Mouse (Mus musculus) megakaryocyte progenitor cell, adult 5-6 weeks (primary cell): ENCODE results near the gene U2af2. TPM values are rescaled to one million over a fixed set of nuclear protein-coding genes. Genes with fewer than 3 reads are reported as not detected.
"Not testable (repeated sequence)": the region's sequence is repeated elsewhere in the genome, so short reads cannot be mapped to it uniquely, and the experiment has no call there.

ENCODE experiments used
- ATAC-seq: replicated peaks from 2 replicates; pipeline ENCODE4 v1.8.0; 2016; ENCODE audit warnings: mild to moderate bottlenecking, moderate TSS enrichment, inconsistent platforms; ENCODE audit not compliant: poor library complexity
- total RNA-seq, 2 experiments: library from RNA; stranded (forward) in 1 of 2; stranded (reverse) in 1 of 2; fragments of 157-497, 149-512 nt in 1 of 2; fragments of 200-1000 nt in 1 of 2; gene quantifications; 2 replicates each; pipeline versions ENCODE4 v1.2.3 to v1.2.4; 2015 to 2017

Gene U2af2
- total RNA-seq (2015): 99.3 TPM in 2 replicates
- total RNA-seq (2017): 225 and 247 TPM in 2 replicates

DNA sequence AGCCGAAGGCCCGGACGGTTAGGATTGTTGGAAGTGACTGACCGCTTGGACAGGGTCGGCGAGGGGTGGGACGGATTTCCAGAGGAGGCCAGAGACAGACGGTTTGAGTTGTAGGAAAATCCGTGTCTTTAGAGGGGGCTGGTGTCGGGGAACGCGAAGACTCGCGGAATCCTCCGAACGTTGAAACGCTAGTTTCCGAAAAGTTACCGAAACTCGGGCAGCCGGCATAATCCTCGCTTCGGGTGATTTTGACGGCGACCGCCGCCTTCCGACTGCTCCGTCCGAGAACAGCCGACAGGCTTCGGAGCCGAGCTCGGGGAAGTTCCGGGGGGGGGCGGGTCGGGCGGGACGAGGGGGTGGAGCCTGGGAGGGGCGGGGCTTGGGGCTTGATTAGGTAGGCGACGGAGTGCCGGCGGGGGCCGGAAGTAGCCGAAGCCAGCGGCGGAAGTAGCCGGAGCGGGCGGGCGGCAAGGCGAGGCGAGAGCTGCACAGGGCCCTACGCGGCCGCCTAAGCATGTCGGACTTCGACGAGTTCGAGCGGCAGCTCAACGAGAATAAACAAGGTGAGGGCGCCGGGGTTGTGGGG is at the start of gene U2af2:
Gene U2af2 (plus strand): TSS at position 370 of the 586 bp plus-strand sequence.
- ATAC-seq: peak; percentile 33

DNA sequence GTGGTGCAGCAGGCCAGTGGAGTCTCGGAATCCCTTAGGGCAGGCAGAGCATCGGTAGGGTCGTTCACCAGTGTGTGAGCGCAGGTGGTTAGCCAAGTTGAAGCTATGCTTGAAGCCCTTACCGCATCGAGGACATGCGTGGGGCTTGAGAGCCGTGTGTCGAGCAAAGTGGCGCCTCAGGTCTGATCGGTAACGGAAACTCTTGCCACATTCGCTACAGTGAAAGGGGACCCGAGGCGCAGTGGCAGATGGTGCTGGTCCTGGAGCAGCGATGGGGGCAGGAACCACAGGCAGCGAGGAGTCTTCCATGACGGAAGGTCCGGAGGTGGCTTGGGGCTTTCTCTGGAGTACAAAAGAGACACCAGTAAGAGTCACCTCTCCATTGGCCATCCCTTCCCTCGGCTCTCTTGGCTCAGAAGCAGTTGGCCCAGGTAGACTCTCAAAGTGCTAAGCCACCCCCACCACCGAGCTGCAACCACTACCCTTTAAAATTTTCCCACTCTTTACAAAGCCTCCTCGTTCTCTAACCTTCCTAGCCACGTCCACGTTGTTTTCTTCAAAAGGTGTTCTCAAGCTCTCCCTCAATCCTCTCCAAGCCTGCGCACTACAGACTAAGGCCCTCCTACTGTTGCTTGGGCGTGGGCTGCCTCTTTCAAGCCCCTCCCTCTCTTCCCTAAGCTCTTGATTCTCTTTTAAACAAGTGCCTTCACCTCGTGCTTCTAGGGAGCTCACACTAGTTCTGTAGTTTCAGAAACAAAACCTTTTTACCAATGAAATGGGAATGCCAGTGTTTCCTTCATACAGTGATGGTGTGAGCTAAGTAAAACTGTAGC is 49.0 kb upstream of the U2af2 start:
- no peak for ATAC-seq

DNA sequence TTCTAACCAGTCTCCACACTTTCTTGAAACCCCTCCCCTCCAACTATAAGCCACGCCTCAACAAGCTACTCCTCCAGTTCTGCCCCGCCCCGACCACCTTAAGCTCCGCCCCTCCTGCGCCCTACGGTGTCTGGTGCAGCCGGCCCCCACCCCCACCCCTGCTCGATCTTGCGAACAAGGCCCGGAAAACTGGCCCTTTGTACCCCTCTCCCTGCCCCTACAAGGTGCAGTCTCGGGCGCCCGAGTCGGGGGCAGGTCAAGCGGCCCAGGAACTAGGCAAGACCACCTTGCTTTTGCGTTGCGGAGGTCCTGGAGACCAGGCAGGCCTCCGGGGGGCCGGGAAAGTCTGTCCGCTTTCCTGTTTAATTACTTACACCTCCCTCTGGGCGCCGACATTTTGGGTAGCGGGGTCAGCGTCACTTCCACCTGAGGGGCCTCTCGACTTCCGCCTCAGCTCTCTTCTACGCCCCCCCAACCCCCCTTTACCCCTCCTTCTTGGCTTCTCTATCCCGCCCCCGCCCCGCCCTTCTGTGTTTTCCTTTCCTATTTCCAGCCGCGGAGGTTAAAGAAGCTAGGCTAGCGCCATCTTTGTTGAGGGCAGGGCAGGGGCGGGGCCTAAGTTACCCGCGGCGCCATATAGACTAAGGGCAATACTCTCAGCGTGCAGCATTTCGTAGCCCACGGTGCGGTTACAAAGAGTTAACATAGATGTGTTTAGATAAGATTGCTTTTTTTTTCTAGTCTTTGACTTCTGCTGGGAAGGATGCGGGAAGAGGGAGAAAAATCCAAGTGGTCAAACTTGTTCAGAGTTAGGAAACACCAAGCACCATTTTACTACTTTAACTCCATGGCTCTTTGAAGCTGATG is 47.5 kb upstream of the U2af2 start, which contains the start of the genes Zfp524 and Fiz1:
Gene Zfp524 (plus strand): TSS at position 165 of the 867 bp plus-strand sequence.
Gene Fiz1 (minus strand): TSS at position 447 of the 867 bp plus-strand sequence.
- peak; percentile 67 for ATAC-seq

DNA sequence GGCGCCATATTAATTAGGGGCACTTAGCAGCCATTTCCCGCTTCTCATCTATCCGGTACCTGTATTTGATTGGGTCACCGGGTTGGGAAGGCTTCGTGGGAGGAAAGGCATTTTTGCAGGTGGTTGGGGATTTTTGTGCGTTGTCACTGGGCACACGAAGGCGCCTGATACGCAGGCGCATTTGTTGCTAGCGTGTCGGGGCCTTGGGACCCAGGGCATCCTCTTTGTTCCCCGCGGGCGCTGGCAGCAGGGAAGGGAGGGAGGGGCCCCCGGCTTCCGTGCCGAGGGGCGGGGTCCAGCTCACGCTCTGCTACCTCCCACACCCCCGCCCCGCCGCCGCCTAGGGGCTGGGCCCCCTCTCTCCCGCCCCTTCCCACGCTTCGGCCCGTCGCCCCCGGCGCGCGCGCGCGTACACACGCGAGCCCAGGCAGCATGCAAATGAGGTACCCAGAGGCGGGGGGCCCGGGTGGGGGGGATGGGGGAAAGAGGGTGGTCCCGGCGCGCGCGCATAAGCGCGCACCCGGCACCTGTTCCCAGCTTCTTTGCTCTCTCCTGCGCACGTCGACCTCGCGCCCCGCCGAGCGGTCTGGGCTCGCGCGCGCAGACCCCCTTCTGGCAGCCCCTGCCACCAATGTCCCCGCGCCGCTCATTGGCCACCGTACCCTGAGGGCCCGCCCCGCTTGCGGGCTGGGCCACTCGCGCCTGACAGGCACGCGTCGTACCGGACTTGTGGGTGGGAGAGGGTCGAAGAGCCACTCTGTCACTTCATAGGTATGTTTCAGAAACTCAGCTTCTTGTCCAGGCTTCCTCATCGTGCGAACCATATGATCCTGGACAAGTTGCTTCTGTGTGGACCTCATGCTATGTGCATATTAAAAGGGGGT is 46.6 kb upstream of the U2af2 start, which contains the start of gene Gm44973:
Gene Gm44973 (plus strand): TSS at position 379 of the 884 bp plus-strand sequence.
- ATAC-seq: peak; percentile 55

- ATAC-seq: no peak
These were observed 45.9 kb upstream of the U2af2 start for GRCm38 (mm10) chr7:5016057-5016456.

- ATAC-seq: no peak
These were observed 45.0 kb upstream of the U2af2 start for GRCm38 (mm10) chr7:5016920-5017319.

DNA sequence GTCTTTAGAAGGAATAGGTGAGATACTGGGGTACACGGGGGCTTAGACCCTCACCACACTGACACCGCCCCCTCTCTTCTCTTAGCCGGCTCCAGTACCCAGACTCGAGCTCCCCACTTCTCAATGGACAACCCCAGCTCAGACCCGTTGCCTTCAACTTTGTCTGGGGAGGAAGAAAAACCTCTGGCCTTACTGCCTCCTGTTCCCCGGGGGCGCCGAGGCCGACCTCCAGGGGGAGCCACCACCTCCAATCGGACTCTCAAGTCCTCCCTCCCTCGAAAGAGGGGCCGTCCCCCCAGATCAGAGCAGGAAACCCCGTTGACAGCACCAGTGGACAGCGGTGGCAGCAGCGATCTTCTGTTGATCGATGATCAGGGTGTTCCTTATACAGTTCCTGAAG is 44.6 kb upstream of the U2af2 start:
- ATAC-seq: no peak

- ATAC-seq: no peak
These were observed 44.0 kb upstream of the U2af2 start for GRCm38 (mm10) chr7:5017931-5018330.

DNA sequence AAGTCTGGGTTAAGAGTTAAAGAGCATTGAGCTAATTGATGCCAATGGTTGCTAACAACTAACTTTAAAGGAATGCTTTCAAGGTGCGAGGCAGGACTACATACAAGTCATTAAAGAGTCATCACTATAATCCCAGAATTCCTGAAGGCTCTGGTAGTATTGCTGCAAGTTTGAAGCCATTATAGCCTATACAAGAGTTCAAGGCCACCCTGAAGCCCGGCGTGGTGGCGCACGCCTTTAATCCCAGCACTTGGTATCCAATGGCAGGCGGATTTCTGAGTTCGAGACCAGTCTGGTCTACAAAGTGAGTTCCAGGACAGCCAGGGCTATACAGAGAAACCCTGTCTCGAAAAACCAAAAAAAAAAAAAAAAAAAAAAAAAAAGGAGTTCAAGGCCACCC is 42.4 kb upstream of the U2af2 start:
- ATAC-seq: not testable (repeated sequence)

DNA sequence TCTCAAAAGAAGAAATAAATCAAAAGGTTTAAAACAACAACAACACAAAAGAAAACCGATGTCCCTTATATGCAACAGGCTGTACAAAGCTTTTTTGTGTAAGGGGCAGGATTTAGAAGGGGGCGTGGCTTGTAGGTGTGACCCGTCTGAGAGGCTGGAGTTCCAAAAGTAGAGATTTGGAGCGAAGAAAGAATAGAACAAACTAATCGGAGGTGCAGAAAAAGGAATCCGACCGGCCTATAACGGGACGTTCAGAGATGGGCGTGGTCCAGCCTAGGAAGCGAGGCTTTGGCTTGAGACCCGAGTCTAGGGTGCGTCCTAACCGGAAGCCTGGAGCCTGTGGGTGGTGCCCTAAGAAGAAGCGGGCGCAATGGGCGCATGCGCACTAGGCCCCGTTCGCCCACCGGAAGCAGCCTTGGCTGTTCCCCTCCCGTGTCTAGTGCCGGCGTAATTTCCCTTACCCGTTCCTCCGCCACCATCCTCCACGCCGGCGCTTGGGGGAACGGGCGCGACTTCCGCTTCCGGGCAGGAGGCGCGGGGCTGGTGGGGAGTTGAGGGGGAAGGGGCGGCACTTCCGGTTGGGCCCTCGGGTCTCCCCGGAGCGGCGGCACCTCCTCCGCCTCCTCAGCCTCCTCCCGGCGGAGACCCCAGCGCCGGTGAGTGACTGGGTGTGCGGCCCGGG is 41.8 kb upstream of the U2af2 start, which contains the start of the genes Zfp865 and Ccdc106:
Gene Zfp865 (plus strand): TSS at position 377 of the 682 bp plus-strand sequence.
Gene Ccdc106 (plus strand): TSS at position 554 of the 682 bp plus-strand sequence.
- peak; percentile 79 for ATAC-seq

GRCm38 (mm10) chr7:5020685-5021084 is 41.3 kb upstream of the U2af2 start:
- ATAC-seq: 0 out of 2 replicates have a peak, but pooled peaks have one; percentile 5

GRCm38 (mm10) chr7:5021197-5021596 is 40.7 kb upstream of the U2af2 start:
- ATAC-seq: no peak

GRCm38 (mm10) chr7:5029543-5029942 is 32.4 kb upstream of the U2af2 start:
- no peak for ATAC-seq

GRCm38 (mm10) chr7:5029946-5030345 is 32.0 kb upstream of the U2af2 start:
- ATAC-seq: no peak

DNA sequence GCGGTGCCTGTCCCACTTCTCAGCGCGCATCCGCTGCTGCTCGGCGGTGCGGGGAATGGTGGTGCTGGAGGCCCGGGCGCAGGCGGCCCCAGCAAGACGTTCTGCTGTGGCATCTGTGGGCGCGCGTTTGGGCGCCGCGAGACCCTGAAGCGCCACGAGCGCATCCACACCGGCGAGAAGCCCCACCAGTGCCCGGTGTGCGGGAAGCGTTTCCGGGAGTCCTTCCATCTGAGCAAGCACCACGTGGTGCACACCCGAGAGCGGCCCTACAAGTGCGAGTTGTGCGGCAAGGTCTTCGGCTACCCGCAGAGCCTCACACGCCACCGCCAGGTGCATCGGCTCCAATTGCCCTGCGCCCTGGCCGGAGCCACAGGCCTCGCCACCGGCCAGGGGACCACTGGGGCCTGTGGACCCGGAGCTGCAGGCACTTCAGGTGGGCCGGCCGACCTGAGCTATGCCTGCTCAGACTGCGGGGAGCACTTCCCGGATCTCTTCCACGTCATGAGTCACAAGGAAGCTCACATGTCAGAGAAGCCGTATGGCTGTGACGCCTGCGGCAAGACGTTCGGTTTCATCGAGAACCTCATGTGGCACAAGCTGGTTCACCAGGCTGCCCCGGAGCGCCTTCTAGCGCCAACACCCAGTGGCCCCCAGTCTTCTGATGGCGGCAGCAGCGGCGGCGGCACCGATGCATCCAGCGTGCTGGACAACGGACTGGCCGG is 31.2 kb upstream of the U2af2 start:
- no peak for ATAC-seq

- no peak for ATAC-seq
These were observed 30.4 kb upstream of the U2af2 start for GRCm38 (mm10) chr7:5031496-5031895.

- ATAC-seq: no peak
These were observed 28.1 kb upstream of the U2af2 start, which contains the start of gene 4632433K11Rik for GRCm38 (mm10) chr7:5033818-5034217. 4632433K11Rik (plus strand) TSS chr7:5034118.

- no peak for ATAC-seq
These were observed 26.3 kb upstream of the U2af2 start for GRCm38 (mm10) chr7:5035628-5036027.
